Mouse (Mus musculus) G1E (cell line): Measurements from ENCODE around the gene Zfp553. TPM values are rescaled to one million over a fixed set of nuclear protein-coding genes. Genes with fewer than 3 reads are reported as not detected.

ENCODE experiments used
- ATAC-seq: 2 replicates; pipeline ENCODE4 v1.8.0; 2016; ENCODE audit warnings: mild to moderate bottlenecking; ENCODE audit not compliant: insufficient number of reproducible peaks, poor library complexity, low FRiP score, severe bottlenecking; ENCODE audit errors: extremely low read depth
- DNase-seq: peaks from one replicate; pipeline ENCODE4 v3.0.0; 2012; ENCODE audit warnings: low spot score
- H3K27me3 ChIP-seq: 2 replicates; pipeline ENCODE4 v1.6.1; 2012; ENCODE audit warnings: mild to moderate bottlenecking, low read length, inconsistent platforms; ENCODE audit not compliant: insufficient read depth
- H3K36me3 ChIP-seq: replicated peaks from 2 replicates; pipeline ENCODE3; 2012; ENCODE audit warnings: mild to moderate bottlenecking, inconsistent platforms
- H3K4me1 ChIP-seq: 2 replicates; pipeline ENCODE4 v1.6.1; 2012; ENCODE audit warnings: low read depth, low read length, inconsistent platforms, mixed read lengths; ENCODE audit not compliant: insufficient read depth
- H3K4me3 ChIP-seq: 2 replicates; pipeline ENCODE4 v1.5.1; 2012; ENCODE audit warnings: low read depth, mild to moderate bottlenecking, inconsistent platforms, low read length, moderate library complexity, mixed read lengths
- H3K9me3 ChIP-seq: replicated peaks from 2 replicates; pipeline ENCODE4 v1.6.1; 2012; ENCODE audit warnings: inconsistent platforms
- CTCF ChIP-seq: IDR thresholded peaks from 2 replicates; pipeline ENCODE4 v1.5.1; 2012; ENCODE audit warnings: low read depth, low read length, inconsistent platforms, mixed read lengths
- GATA1 ChIP-seq: IDR thresholded peaks from 2 replicates; pipeline ENCODE4 v1.6.1; 2012; ENCODE audit warnings: borderline replicate concordance, low read length, inconsistent platforms, mixed read lengths
- GATA2 ChIP-seq: IDR thresholded peaks from 2 replicates; pipeline ENCODE4 v1.6.1; 2012; ENCODE audit warnings: low read depth, low read length, inconsistent platforms, borderline replicate concordance
- POLR2AphosphoS5 ChIP-seq: IDR thresholded peaks from 2 replicates; pipeline ENCODE4 v1.6.1; 2012; ENCODE audit warnings: low read depth, low read length, inconsistent platforms; ENCODE audit not compliant: insufficient replicate concordance
- TAL1 ChIP-seq: conservative IDR thresholded peaks from 2 replicates; pipeline ENCODE4 v1.6.1; 2012; ENCODE audit warnings: low read depth, low read length, inconsistent platforms, mixed read lengths
- polyA plus RNA-seq: library from polyadenylated mRNA; stranded (reverse); fragments of >175 nt; gene quantifications from 2 replicates; pipeline ENCODE4 v1.2.3, GENCODE M21; 2012
- total RNA-seq, 2 experiments: library from RNA; stranded (forward) in 1 of 2; stranded (reverse) in 1 of 2; fragments of 200-1000 nt in 1 of 2; fragments of >200 nt in 1 of 2; fragmentation: Nextera tagmentation in 1 of 2; gene quantifications; 2 replicates each; pipeline ENCODE4 v1.2.3; 2014 to 2017

Zfp553 gene
- total and polyA plus RNA-seq, 3 experiments: 20.0 to 26.2 (median 25.2) TPM

- ATAC-seq: no peak
- DNase-seq: no peak
- H3K4me1 ChIP-seq: peaks cover 68% of the 10 kb centered on the region
- H3K9me3 ChIP-seq: no peaks in the 10 kb centered on the region
- H3K36me3 ChIP-seq: peaks cover 52% of the 10 kb centered on the region
- H3K4me3 ChIP-seq: peak overlapping the region; percentile 96
- no peak for TF ChIP-seq GATA2
- no peak for TF ChIP-seq TAL1
- TF ChIP-seq GATA1: no peak
- no peak for TF ChIP-seq CTCF
- no peak for TF ChIP-seq POLR2AphosphoS5
- H3K27me3 ChIP-seq: no peaks in the 10 kb centered on the region
Observed at GRCm38 (mm10) chr7:127231826-127232621, 837 bp upstream of the Zfp553 start.

- H3K36me3 ChIP-seq: peaks cover 65% of the 10 kb centered on the region
- no peak for TF ChIP-seq CTCF
- no peak for TF ChIP-seq GATA1
- no peak for TF ChIP-seq POLR2AphosphoS5
- no peak for TF ChIP-seq GATA2
- no peak for TF ChIP-seq TAL1
- H3K4me1 ChIP-seq: peaks cover 63% of the 10 kb centered on the region
- peak overlapping the region; percentile 96 for H3K4me3 ChIP-seq
- no peak for DNase-seq
- H3K9me3 ChIP-seq: no peaks in the 10 kb centered on the region
- ATAC-seq: no peak
- H3K27me3 ChIP-seq: no peaks in the 10 kb centered on the region
Observed at GRCm38 (mm10) chr7:127233368-127233749, 498 bp downstream of the Zfp553 start.

- H3K36me3 ChIP-seq: peaks cover 69% of the 10 kb centered on the region
- DNase-seq: no peak
Observed at GRCm38 (mm10) chr7:127233765-127234164, 904 bp downstream of the Zfp553 start.

GRCm38 (mm10) chr7:127234777-127235176 is 1.9 kb downstream of the Zfp553 start:
- no peak overlapping the region for H3K4me3 ChIP-seq
- peaks cover 65% of the 10 kb centered on the region for H3K36me3 ChIP-seq
- no peaks in the 10 kb centered on the region for H3K9me3 ChIP-seq
- DNase-seq (no peak), ATAC-seq (no peak)
- H3K27me3 ChIP-seq: no peaks in the 10 kb centered on the region
- peaks cover 52% of the 10 kb centered on the region for H3K4me1 ChIP-seq
- TF ChIP-seq CTCF (no peak), TAL1 (no peak), GATA2 (no peak), POLR2AphosphoS5 (no peak), GATA1 (no peak)

More at GRCm38 (mm10) chr7:127233765-127234164, 904 bp downstream of the Zfp553 start:
- H3K27me3 ChIP-seq: no peaks in the 10 kb centered on the region
- TF ChIP-seq GATA1 (no peak), POLR2AphosphoS5 (no peak)
- ATAC-seq: no peak
- peak overlapping the region; percentile 96 for H3K4me3 ChIP-seq
- no peaks in the 10 kb centered on the region for H3K9me3 ChIP-seq
- H3K4me1 ChIP-seq: peaks cover 61% of the 10 kb centered on the region

- no peak for TF ChIP-seq GATA2
- TF ChIP-seq POLR2AphosphoS5: no peak
- TF ChIP-seq CTCF: no peak
- no peak for TF ChIP-seq GATA1
- no peak for TF ChIP-seq TAL1
- Histone ChIP-seq H3K27me3 (no peaks in the 10 kb centered on the region), H3K4me3 (peak overlapping the region; percentile 79; the same call in 1 of the 2 replicates), H3K36me3 (peaks cover 42% of the 10 kb centered on the region), H3K9me3 (no peaks in the 10 kb centered on the region), H3K4me1 (peaks cover 41% of the 10 kb centered on the region)
- DNase-seq (no peak), ATAC-seq (no peak)
Observed at GRCm38 (mm10) chr7:127243361-127243867, 10.6 kb downstream of the Zfp553 start.

GRCm38 (mm10) chr7:127243870-127244657 is 11.2 kb downstream of the Zfp553 start, which contains the start of gene Zfp771:
TSS of gene Zfp771 (plus strand) at chr7:127244274.
- peaks cover 41% of the 10 kb centered on the region for H3K4me1 ChIP-seq
- peak; percentile 78 for ATAC-seq
- TF ChIP-seq POLR2AphosphoS5 (no peak), GATA1 (no peak), TAL1 (no peak), CTCF (no peak), GATA2 (no peak)

More at GRCm38 (mm10) chr7:127243870-127244657, 11.2 kb downstream of the Zfp553 start, which contains the start of gene Zfp771:
- no peaks in the 10 kb centered on the region for H3K27me3 ChIP-seq
- peak; percentile 98 for DNase-seq
- H3K4me3 ChIP-seq: peak within 1 kb of the TSS; percentile 79
- peaks cover 40% of the 10 kb centered on the region for H3K36me3 ChIP-seq
- H3K9me3 ChIP-seq: no peaks in the 10 kb centered on the region
